Comparison of ENCODE assay signal across 29 mouse cellular contexts in the genomic region with DNA sequence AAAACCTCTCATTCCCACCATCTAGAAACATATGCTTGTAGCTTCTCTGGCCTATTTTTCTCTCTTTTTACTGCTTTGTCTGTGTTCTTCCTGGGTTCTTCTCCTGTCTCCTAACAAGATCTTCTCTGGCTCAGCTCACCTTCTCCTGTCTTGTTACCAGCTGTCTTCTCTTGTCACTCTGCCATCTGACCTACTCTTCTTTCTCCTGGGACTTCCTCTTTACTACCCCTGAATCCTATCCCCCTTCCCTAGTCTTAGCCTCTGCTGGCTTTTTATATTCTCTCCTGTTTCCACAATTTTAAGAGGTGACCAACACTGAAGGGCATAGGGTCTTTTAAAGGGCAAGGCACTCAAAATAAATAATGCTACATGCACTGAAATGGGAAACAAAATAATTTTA. TPM values are rescaled to one million over a fixed set of nuclear protein-coding genes. Genes with fewer than 3 reads are reported as not detected.
DNase-seq lines count a peak whose midpoint lies in the region; ATAC-seq and TF ChIP-seq lines count a peak whose summit lies in the region.
"Had no signal": no experiment of that assay in that cellular context is flagged by ENCODE, and none has a peak within 500 bp of the region (broad histone marks: within the 10 kb centered on the region; RNA-seq: fewer than 3 reads in every experiment).

No protein-coding gene starts in this region.

- peaks cover 8 to 19% of the 10 kb centered on the region in 2 experiments for H3K4me1 ChIP-seq in MEL (ENCODE audit: control insufficient read depth in 1 of 2, insufficient read depth in 2 of 2, low read length in 2 of 2)
- no peaks in the 10 kb centered on the region for H3K4me1 ChIP-seq in lung, postnatal 0 days (ENCODE audit: insufficient read depth, low read depth, low read length)
- H3K4me1 ChIP-seq: embryonic facial prominence, embryonic 13.5 days; embryonic facial prominence, embryonic 15.5 days; forebrain, embryonic 10.5 days; forebrain, embryonic 12.5 days had no signal

- TF ChIP-seq RAD21 in MEL (IDR thresholded peaks at IDR 0.05; ENCODE audit: low read depth, low read length) = no peak

- no peaks in the 10 kb centered on the region for H3K79me2 ChIP-seq in MEL (ENCODE audit: control insufficient read depth, insufficient read depth, low read length, poor library complexity)

- H3K36me3 ChIP-seq in MEL (ENCODE audit: control insufficient read depth in 1 of 2, insufficient read depth in 2 of 2, low read length in 2 of 2) = peaks cover 0 to 14% of the 10 kb centered on the region in 2 experiments; a peak in 2 of 4 replicates
- H3K36me3 ChIP-seq in lung, postnatal 0 days (ENCODE audit: insufficient read depth, low read length) = no peaks in the 10 kb centered on the region
- H3K36me3 ChIP-seq: embryonic facial prominence, embryonic 13.5 days; embryonic facial prominence, embryonic 15.5 days; forebrain, embryonic 10.5 days; forebrain, embryonic 12.5 days; G1E had no signal

- no peak overlapping the region for H3K9ac ChIP-seq in MEL (ENCODE audit: control insufficient read depth, low read depth, low read length, poor library complexity, severe bottlenecking)
- no peak overlapping the region for H3K9ac ChIP-seq in lung, postnatal 0 days (replicated peaks; ENCODE audit: low read depth)
- H3K9ac ChIP-seq: embryonic facial prominence, embryonic 13.5 days; embryonic facial prominence, embryonic 15.5 days; forebrain, embryonic 12.5 days had no signal

- ATAC-seq in lung, postnatal 0 days = no peak
- ATAC-seq: activated CD4-positive, CD25-positive, alpha-beta regulatory T cell, adult 4 months; CD4-positive, CD25-positive, alpha-beta regulatory T cell, adult 4 months; forebrain, embryonic 14.5 days; forebrain, embryonic 16.5 days; Patski had no signal

- TF ChIP-seq EP300 in MEL (IDR thresholded peaks at IDR 0.05; ENCODE audit: low read depth in 1 of 2, low read length in 2 of 2) = no peak
- no peak for TF ChIP-seq EP300 in lung, postnatal 0 days (IDR thresholded peaks at IDR 0.05)

- no peak for TF ChIP-seq POLR2A in MEL (IDR thresholded peaks at IDR 0.05; ENCODE audit: control insufficient read depth in 1 of 2, insufficient read depth in 1 of 2, low read depth in 1 of 2, low read length in 2 of 2, poor library complexity in 1 of 2)

- peak; percentile 43 for DNase-seq in cerebellum, adult 9-10 months
- no peak for DNase-seq in cerebellum, postnatal 36 days
- DNase-seq in gastrocnemius, adult 18-20 months (ENCODE audit: low spot score) = peak; percentile 20
- DNase-seq in gastrocnemius, postnatal 10 days = no peak
- DNase-seq in MEL (ENCODE audit: low read depth, low spot score) = peak; percentile 67
- peak; percentile 36 for DNase-seq in brain, adult 2 months (ENCODE audit: low read depth, low spot score)
- no peak for DNase-seq in lung, postnatal 0 days (ENCODE audit: low spot score)
- DNase-seq in heart, adult 8-10 months (ENCODE audit: low spot score) = no peak
- DNase-seq: adrenal gland, adult 8-10 months; adrenal gland, postnatal 14 days; adrenal gland, postnatal 36 days; B cell, adult 2 months; cerebellum, adult 11-12 months; cerebellum, adult 9-11 months; cerebellum, postnatal 25 days; embryo, embryonic 11 days had no signal

- no peak overlapping the region for H3K4me2 ChIP-seq in lung, postnatal 0 days (replicated peaks; ENCODE audit: low read depth, low read length)
- H3K4me2 ChIP-seq: embryonic facial prominence, embryonic 13.5 days; embryonic facial prominence, embryonic 15.5 days; forebrain, embryonic 12.5 days had no signal

- H3K9me3 ChIP-seq in MEL (replicated peaks; ENCODE audit: insufficient read depth, low read length) = no peaks in the 10 kb centered on the region
- no peaks in the 10 kb centered on the region for H3K9me3 ChIP-seq in lung, postnatal 0 days (ENCODE audit: low read length)
- H3K9me3 ChIP-seq: embryonic facial prominence, embryonic 13.5 days; embryonic facial prominence, embryonic 15.5 days; forebrain, embryonic 10.5 days; forebrain, embryonic 12.5 days; G1E had no signal

- TF ChIP-seq CTCF in MEL (IDR thresholded peaks at IDR 0.05 in 2 of 3, conservative IDR thresholded peaks at IDR 0.05 in 1 of 3; ENCODE audit: control insufficient read depth in 1 of 3, insufficient read depth in 1 of 3, low read depth in 2 of 3, low read length in 3 of 3, poor library complexity in 1 of 3, severe bottlenecking in 1 of 3) = no peak
- TF ChIP-seq CTCF in lung, postnatal 0 days (IDR thresholded peaks at IDR 0.05) = no peak

- no peak overlapping the region for H3K27ac ChIP-seq in MEL (ENCODE audit: control insufficient read depth, low read depth, low read length)
- H3K27ac ChIP-seq in lung, postnatal 0 days (ENCODE audit: low read length) = no peak overlapping the region
- H3K27ac ChIP-seq: embryonic facial prominence, embryonic 13.5 days; embryonic facial prominence, embryonic 15.5 days; forebrain, embryonic 10.5 days; forebrain, embryonic 12.5 days had no signal

- no peak overlapping the region; a peak in 1 of 4 replicates for H3K4me3 ChIP-seq in MEL (ENCODE audit: control insufficient read depth in 1 of 2, insufficient read depth in 1 of 2, low read depth in 2 of 2, low read length in 2 of 2)
- H3K4me3 ChIP-seq in lung, postnatal 0 days (ENCODE audit: low read depth, low read length) = no peak overlapping the region
- H3K4me3 ChIP-seq: embryonic facial prominence, embryonic 13.5 days; embryonic facial prominence, embryonic 15.5 days; erythroblast, embryonic 14.5 days; forebrain, embryonic 10.5 days; forebrain, embryonic 12.5 days had no signal

- H3K27me3 ChIP-seq in MEL (ENCODE audit: control insufficient read depth in 1 of 2, insufficient read depth in 2 of 2, low read length in 2 of 2) = no peaks in the 10 kb centered on the region
- no peaks in the 10 kb centered on the region for H3K27me3 ChIP-seq in lung, postnatal 0 days (replicated peaks; ENCODE audit: insufficient read depth, low read length)
- H3K27me3 ChIP-seq: CH12.LX; embryonic facial prominence, embryonic 13.5 days; embryonic facial prominence, embryonic 15.5 days; forebrain, embryonic 12.5 days; Patski had no signal

TF ChIP-seq in MEL, 35 proteins besides CTCF, POLR2A, EP300 and RAD21:
- peak; percentile 81 for TF ChIP-seq ETS1 (IDR thresholded peaks at IDR 0.05; ENCODE audit: low read depth, low read length)
- TF ChIP-seq SIN3A (IDR thresholded peaks at IDR 0.05; ENCODE audit: low read length) = peak; percentile 47
- TF ChIP-seq TAL1 (IDR thresholded peaks at IDR 0.05; ENCODE audit: low read length) = no peak
- 0 out of 2 replicates have a peak, but pooled peaks have one; percentile 7 for TF ChIP-seq MAZ (IDR thresholded peaks at IDR 0.05; ENCODE audit: low read depth, low read length)

RNA-seq across cellular contexts. Expression of a gene that starts 37.3 kb away (rescaled TPM):
- 10 to 100 TPM; 15.2 to 15.5 TPM for total RNA-seq in gastrocnemius, adult 18-20 months (2021)
- total RNA-seq in gastrocnemius, postnatal 10 days (2021) = 10 to 100 TPM; 11.2 to 15.6 TPM
- total RNA-seq in MEL (2012; rRNA removed) = 2.5 and 2.6 TPM in 2 replicates
- 1 to 10 TPM in 1 of 2 experiments, not detected in 1; 3.1 TPM for polyA plus RNA-seq in MEL (2012; ENCODE audit: insufficient read depth in 1 of 2, insufficient read length in 2 of 2, low read depth in 1 of 2, low replicate concordance in 2 of 2, missing spikeins in 1 of 2)
- polyA plus RNA-seq in lung, postnatal 0 days (2015; fragmentation: Nextera tagmentation; extraction: Ambion mirVana) = 15.6 and 17.3 TPM in 2 replicates
- total RNA-seq in heart, adult 8-10 months (2022) = 10 to 100 TPM; 10.7 to 12.4 (median 12.2) TPM

RNA-seq across cellular contexts. Expression of a gene that starts 37.7 kb away (rescaled TPM):
- total RNA-seq in gastrocnemius, adult 18-20 months (2021) = 1 to 10 TPM; 7.2 to 7.6 TPM
- 1 to 10 TPM; 8.3 to 8.9 TPM for total RNA-seq in gastrocnemius, postnatal 10 days (2021)
- total RNA-seq in MEL (2012; rRNA removed) = 0.65 and 0.69 TPM in 2 replicates
- polyA plus RNA-seq in MEL (2012; ENCODE audit: insufficient read depth in 1 of 2, insufficient read length in 2 of 2, low read depth in 1 of 2, low replicate concordance in 2 of 2, missing spikeins in 1 of 2) = 1 to 10 TPM in 1 of 2 experiments, not detected in 1; 1.4 TPM
- 2.0 and 3.5 TPM in 2 replicates for polyA plus RNA-seq in lung, postnatal 0 days (2015; fragmentation: Nextera tagmentation; extraction: Ambion mirVana)
- total RNA-seq in heart, adult 8-10 months (2022) = 1 to 10 TPM; 2.6 to 9.2 (median 5.5) TPM

RNA-seq across cellular contexts. Expression of a gene that starts 43.1 kb away (rescaled TPM):
- not detected for total RNA-seq in gastrocnemius, adult 18-20 months (2021)
- total RNA-seq in gastrocnemius, postnatal 10 days (2021) = under 1 TPM in 1 of 2 experiments, not detected in 1; 0.07 TPM
- total RNA-seq in MEL (2012; rRNA removed) = not detected in 2 replicates
- under 1 TPM in 1 of 2 experiments, not detected in 1; 0.03 TPM for polyA plus RNA-seq in MEL (2012; ENCODE audit: insufficient read depth in 1 of 2, insufficient read length in 2 of 2, low read depth in 1 of 2, low replicate concordance in 2 of 2, missing spikeins in 1 of 2)
- polyA plus RNA-seq in lung, postnatal 0 days (2015; fragmentation: Nextera tagmentation; extraction: Ambion mirVana) = 0.18 and 0.23 TPM in 2 replicates
- total RNA-seq in heart, adult 8-10 months (2022) = under 1 TPM in 1 of 4 experiments, not detected in 3; 0.08 TPM
- total RNA-seq: CH12.LX; common myeloid progenitor, adult 5-6 weeks had no signal
- polyA plus RNA-seq: activated CD4-positive, CD25-positive, alpha-beta regulatory T cell, adult 4 months; CD4-positive, CD25-positive, alpha-beta regulatory T cell, adult 4 months; embryonic facial prominence, embryonic 15.5 days; erythroblast, embryonic 14.5 days; G1E had no signal

Comparison
In these comparisons a context has a peak if more than half of its experiments do, and no peak if none do; other contexts are left out.
1. DNase-seq: peak in cerebellum, adult 9-10 months (single experiment), gastrocnemius, adult 18-20 months (single experiment), MEL (single experiment) and brain, adult 2 months (single experiment); none in cerebellum, postnatal 36 days (0 of 2), gastrocnemius, postnatal 10 days (single experiment), lung, postnatal 0 days (single experiment) and heart, adult 8-10 months (single experiment).